Mouse (Mus musculus): ENCODE data around the gene Zbed5.
A peak's percentile ranks its signal among the peaks of the same experiment; 100 is the strongest.
"Not testable (repeated sequence)": the region's sequence is repeated elsewhere in the genome, so short reads cannot be mapped to it uniquely, and the experiment has no call there.

The Zbed5 gene

GRCm38 (mm10) chr5:129895198-129896088, at the start of gene Zbed5:
TSS of gene Zbed5 (plus strand) at chr5:129895723.
- peak; percentile 85 to 88 for DNase-seq (ENCODE audit: low spot score in 2 of 2)

GRCm38 (mm10) chr5:129846752-129847557, 48.6 kb upstream of the Zbed5 start, which contains the start of gene Sumf2:
TSS of gene Sumf2 (plus strand) at chr5:129846986.
- peak; percentile 94 to 96 for DNase-seq (ENCODE audit: low spot score in 2 of 2)

GRCm38 (mm10) chr5:129847558-129847820, 48.0 kb upstream of the Zbed5 start:
- no peak for DNase-seq (ENCODE audit: low spot score in 2 of 2)

- DNase-seq (ENCODE audit: low spot score in 2 of 2) = no peak
These were observed 40.4 kb upstream of the Zbed5 start for GRCm38 (mm10) chr5:129855163-129855562.

- no peak for DNase-seq (ENCODE audit: low spot score in 2 of 2)
These were observed 39.1 kb upstream of the Zbed5 start for GRCm38 (mm10) chr5:129856414-129856813.

- DNase-seq (ENCODE audit: low spot score in 2 of 2) = no peak
These were observed 33.2 kb upstream of the Zbed5 start for GRCm38 (mm10) chr5:129862325-129862724.

GRCm38 (mm10) chr5:129864467-129864866, 31.1 kb upstream of the Zbed5 start:
- peak in 1 of 2 experiments; percentile 23 for DNase-seq (ENCODE audit: low spot score in 2 of 2)

GRCm38 (mm10) chr5:129865841-129866240, 29.7 kb upstream of the Zbed5 start:
- DNase-seq (ENCODE audit: low spot score in 2 of 2) = no peak

- no peak for DNase-seq (ENCODE audit: low spot score in 2 of 2)
These were observed 26.1 kb upstream of the Zbed5 start for GRCm38 (mm10) chr5:129869238-129869995.

- DNase-seq (ENCODE audit: low spot score in 2 of 2) = no peak
These were observed 24.3 kb upstream of the Zbed5 start for GRCm38 (mm10) chr5:129871238-129871637.

GRCm38 (mm10) chr5:129873942-129874341, 21.6 kb upstream of the Zbed5 start:
- no peak for DNase-seq (ENCODE audit: low spot score in 2 of 2)

- no peak for DNase-seq (ENCODE audit: low spot score in 2 of 2)
These were observed 20.4 kb upstream of the Zbed5 start for GRCm38 (mm10) chr5:129875098-129875497.

GRCm38 (mm10) chr5:129877731-129878455, 17.6 kb upstream of the Zbed5 start:
- peak in 1 of 2 experiments; percentile 58 for DNase-seq (ENCODE audit: low spot score in 2 of 2)

GRCm38 (mm10) chr5:129878946-129879345, 16.6 kb upstream of the Zbed5 start:
- peak; percentile 23 to 75 for DNase-seq (ENCODE audit: low spot score in 2 of 2)

- no peak for DNase-seq (ENCODE audit: low spot score in 2 of 2)
These were observed 15.6 kb upstream of the Zbed5 start for GRCm38 (mm10) chr5:129879888-129880287.

- no peak for DNase-seq (ENCODE audit: low spot score in 2 of 2)
These were observed 9.3 kb upstream of the Zbed5 start for GRCm38 (mm10) chr5:129886271-129886670.

GRCm38 (mm10) chr5:129886911-129887636, 8.4 kb upstream of the Zbed5 start, which contains the start of gene Chchd2:
TSS of gene Chchd2 (minus strand) at chr5:129887470.
- DNase-seq (ENCODE audit: low spot score in 2 of 2) = peak; percentile 91 to 92

- DNase-seq (ENCODE audit: low spot score in 2 of 2) = not testable (repeated sequence)
These were observed 5.1 kb upstream of the Zbed5 start for GRCm38 (mm10) chr5:129890390-129890789.

GRCm38 (mm10) chr5:129898449-129898848, 2.9 kb downstream of the Zbed5 start, which contains the start of gene Phkg1:
TSS of gene Phkg1 (minus strand) at chr5:129898549.
- no peak for DNase-seq (ENCODE audit: low spot score in 2 of 2)

GRCm38 (mm10) chr5:129907775-129908174, 12.3 kb downstream of the Zbed5 start:
- no peak for DNase-seq (ENCODE audit: low spot score in 2 of 2)
